Mouse (Mus musculus): ENCODE results near the gene Crk.
A peak's percentile ranks its signal among the peaks of the same experiment; 100 is the strongest.

Crk gene

GRCm38 (mm10) chr11:75655621-75656545, 23.2 kb upstream of the Crk start:
- DNase-seq (ENCODE audit: low spot score), result peak; percentile 82

GRCm38 (mm10) chr11:75656621-75657590, 22.2 kb upstream of the Crk start:
- peak; percentile 43 for DNase-seq (ENCODE audit: low spot score)

GRCm38 (mm10) chr11:75657841-75658240, 21.2 kb upstream of the Crk start:
- no peak for DNase-seq (ENCODE audit: low spot score)

GRCm38 (mm10) chr11:75658311-75658710, 20.7 kb upstream of the Crk start:
- DNase-seq (ENCODE audit: low spot score), result peak; percentile 42

GRCm38 (mm10) chr11:75658996-75659750, 19.9 kb upstream of the Crk start:
- DNase-seq (ENCODE audit: low spot score), result no peak

GRCm38 (mm10) chr11:75660081-75660590, 18.9 kb upstream of the Crk start:
- peak; percentile 40 for DNase-seq (ENCODE audit: low spot score)

GRCm38 (mm10) chr11:75660941-75661800, 17.9 kb upstream of the Crk start:
- DNase-seq (ENCODE audit: low spot score), result no peak

GRCm38 (mm10) chr11:75662131-75662530, 16.9 kb upstream of the Crk start:
- no peak for DNase-seq (ENCODE audit: low spot score)

- no peak for DNase-seq (ENCODE audit: low spot score)
Measured at GRCm38 (mm10) chr11:75666296-75666695, 12.8 kb upstream of the Crk start.

GRCm38 (mm10) chr11:75668621-75669020, 10.4 kb upstream of the Crk start:
- DNase-seq (ENCODE audit: low spot score), result no peak

GRCm38 (mm10) chr11:75669176-75669852, 9.7 kb upstream of the Crk start:
- no peak for DNase-seq (ENCODE audit: low spot score)

GRCm38 (mm10) chr11:75669853-75670200, 9.2 kb upstream of the Crk start:
- DNase-seq (ENCODE audit: low spot score), result no peak

GRCm38 (mm10) chr11:75671426-75672180, 7.5 kb upstream of the Crk start:
- DNase-seq (ENCODE audit: low spot score), result no peak

GRCm38 (mm10) chr11:75673411-75673810, 5.6 kb upstream of the Crk start:
- no peak for DNase-seq (ENCODE audit: low spot score)

- DNase-seq (ENCODE audit: low spot score), result no peak
Measured at GRCm38 (mm10) chr11:75674875-75675274, 4.2 kb upstream of the Crk start.

GRCm38 (mm10) chr11:75677881-75678746, 945 bp upstream of the Crk start:
- no peak for DNase-seq (ENCODE audit: low spot score)

GRCm38 (mm10) chr11:75679439-75680171, 546 bp downstream of the Crk start:
- no peak for DNase-seq (ENCODE audit: low spot score)

- no peak for DNase-seq (ENCODE audit: low spot score)
Measured at GRCm38 (mm10) chr11:75684462-75684861, 5.4 kb downstream of the Crk start.
